In genomic region chr10:45070362-45070761, GRCm38 (mm10) we compare ENCODE assay signal across 13 mouse cellular contexts. TPM values are rescaled to one million over a fixed set of nuclear protein-coding genes. Genes with fewer than 3 reads are reported as not detected.
DNase-seq lines count a peak whose midpoint lies in the region; TF ChIP-seq lines count a peak whose summit lies in the region.
"Had no signal": no experiment of that assay in that cellular context is flagged by ENCODE, and none has a peak within 500 bp of the region (broad histone marks: within the 10 kb centered on the region; RNA-seq: fewer than 3 reads in every experiment).

No protein-coding gene starts in this region.

- peaks cover 26% of the 10 kb centered on the region for H3K4me1 ChIP-seq in small intestine, adult 2 months (ENCODE audit: control insufficient read depth, insufficient read depth, insufficient read length, low read length)
- peaks cover 51% of the 10 kb centered on the region for H3K4me1 ChIP-seq in hindbrain, embryonic 10.5 days (replicated peaks)

- DNase-seq in kidney, postnatal 14 days = peak; percentile 11
- no peak for DNase-seq in kidney, adult 11 months
- DNase-seq in adrenal gland, postnatal 25 days = peak; percentile 22
- DNase-seq in heart, postnatal 10 days = peak; percentile 42 to 47
- DNase-seq in hindbrain, embryonic 10.5 days (ENCODE audit: low spot score) = no peak
- DNase-seq in spleen, adult 12 weeks (ENCODE audit: low spot score) = no peak
- DNase-seq: cerebellum, adult 9-10 months; gastrocnemius, postnatal 10 days; lung, postnatal 14 days had no signal

- intact Hi-C loops in heart, postnatal 10 days (cut with DNase I) = no loop called here

- no peaks in the 10 kb centered on the region for H3K27me3 ChIP-seq in small intestine, adult 2 months (ENCODE audit: control insufficient read depth, insufficient read depth, low read length)
- H3K27me3 ChIP-seq in hindbrain, embryonic 10.5 days (ENCODE audit: insufficient read depth, poor library complexity, severe bottlenecking) = no peaks in the 10 kb centered on the region
- H3K27me3 ChIP-seq: limb, embryonic 13.5 days; neural tube, embryonic 13.5 days had no signal

- peak overlapping the region; percentile 61 for H3K27ac ChIP-seq in small intestine, adult 2 months (ENCODE audit: insufficient read depth, low read depth, low read length)
- no peak overlapping the region for H3K27ac ChIP-seq in hindbrain, embryonic 10.5 days
- H3K27ac ChIP-seq: kidney, postnatal 0 days; limb, embryonic 13.5 days; neural tube, embryonic 13.5 days had no signal

- H3K9me3 ChIP-seq in hindbrain, embryonic 10.5 days = no peaks in the 10 kb centered on the region
- H3K9me3 ChIP-seq: limb, embryonic 13.5 days; neural tube, embryonic 13.5 days had no signal

- peaks cover 13% of the 10 kb centered on the region for H3K36me3 ChIP-seq in small intestine, adult 2 months (ENCODE audit: control insufficient read depth, insufficient read depth, low read length)
- peaks cover 41% of the 10 kb centered on the region for H3K36me3 ChIP-seq in hindbrain, embryonic 10.5 days

- no peak overlapping the region for H3K4me3 ChIP-seq in small intestine, adult 2 months (ENCODE audit: low read depth, low read length)
- no peak overlapping the region for H3K4me3 ChIP-seq in hindbrain, embryonic 10.5 days
- H3K4me3 ChIP-seq: limb, embryonic 13.5 days; neural tube, embryonic 13.5 days had no signal

- TF ChIP-seq POLR2A in small intestine, adult 2 months (IDR thresholded peaks at IDR 0.05; ENCODE audit: low read depth, low read length) = no peak

- 69% methylated on average over 5 of the region's 5 CpGs for WGBS in small intestine, adult 2 months
- 91% methylated on average over 5 of the region's 5 CpGs for WGBS in hindbrain, embryonic 10.5 days

- TF ChIP-seq CTCF in small intestine, adult 2 months (IDR thresholded peaks at IDR 0.05; ENCODE audit: extremely low read depth, insufficient read length, insufficient replicate concordance, low read depth, low read length) = no peak

RNA-seq across cellular contexts. Expression of gene Prep, which starts 3.4 kb away (rescaled TPM):
- 25.4 and 27.3 TPM in 2 replicates for total RNA-seq in adrenal gland, postnatal 25 days (2021)
- total RNA-seq in heart, postnatal 10 days (2021) = 10 to 100 TPM; 20.4 to 21.3 TPM
- polyA plus RNA-seq in small intestine, adult 2 months (2012; rRNA removed) = 2.3 and 5.2 TPM in 2 replicates
- polyA plus RNA-seq in hindbrain, embryonic 10.5 days (2016; fragmentation: Nextera tagmentation; extraction: Ambion mirVana) = 34.0 and 38.3 TPM in 2 replicates

Comparison
In these comparisons a context has a peak if more than half of its experiments do, and no peak if none do; other contexts are left out.
1. DNase-seq: peak in kidney, postnatal 14 days (single experiment), adrenal gland, postnatal 25 days (single experiment) and heart, postnatal 10 days (2 of 2); none in kidney, adult 11 months (single experiment), hindbrain, embryonic 10.5 days (single experiment) and spleen, adult 12 weeks (single experiment).